Mouse (Mus musculus) embryonic facial prominence, embryonic 13.5 days (tissue): ENCODE results near the gene Pde7b. TPM values are rescaled to one million over a fixed set of nuclear protein-coding genes. Genes with fewer than 3 reads are reported as not detected.

Experiments used
- ATAC-seq: fragments of 200-750 bp; cut with Nextera tagmentation; 2 replicates; pipeline ENCODE4 v1.8.0; 2017; ENCODE audit warnings: low read depth; ENCODE audit not compliant: insufficient number of reproducible peaks, insufficient read depth, low FRiP score, low TSS enrichment
- H3K27ac ChIP-seq: fragments of 300-500 bp; sonication (generic); 2 replicates; pipeline ENCODE4 v1.5.1; 2015; ENCODE audit warnings: moderate library complexity, mild to moderate bottlenecking, inconsistent platforms
- H3K27me3 ChIP-seq: fragments of 300-500 bp; sonication (generic); 2 replicates; pipeline ENCODE4 v1.6.1; 2015; ENCODE audit warnings: mild to moderate bottlenecking, inconsistent platforms
- H3K36me3 ChIP-seq: fragments of 300-500 bp; sonication (generic); 2 replicates; pipeline ENCODE4 v1.6.1; 2015; ENCODE audit warnings: mild to moderate bottlenecking, inconsistent platforms
- H3K4me1 ChIP-seq: fragments of 300-500 bp; sonication (generic); 2 replicates; pipeline ENCODE4 v1.6.1; 2015; ENCODE audit warnings: inconsistent platforms
- H3K4me2 ChIP-seq: fragments of 300-500 bp; sonication (generic); 2 replicates; pipeline ENCODE4 v1.6.1; 2015; ENCODE audit warnings: moderate library complexity, mild to moderate bottlenecking, inconsistent platforms
- H3K4me3 ChIP-seq: fragments of 300-500 bp; sonication (generic); 2 replicates; pipeline ENCODE4 v1.5.1; 2015; ENCODE audit warnings: mild to moderate bottlenecking, inconsistent platforms
- H3K9ac ChIP-seq: fragments of 300-500 bp; sonication (generic); 2 replicates; pipeline ENCODE4 v1.6.1; 2015; ENCODE audit warnings: mild to moderate bottlenecking, inconsistent platforms
- H3K9me3 ChIP-seq: fragments of 300-500 bp; sonication (generic); 2 replicates; pipeline ENCODE4 v1.6.1; 2016; ENCODE audit warnings: inconsistent platforms
- WGBS: fragments of 180-500 bp; shearing (Covaris S2); methylation state at CpG from one replicate; pipeline ENCODE4 v1.1.7; 2015; ENCODE audit warnings: mixed read lengths; 5-methylcytosine and 5-hydroxymethylcytosine counted together
- polyA plus RNA-seq: library from polyadenylated mRNA; unstranded; fragments of >200 nt; fragmentation: Nextera tagmentation; extraction: Ambion mirVana; gene quantifications from 2 replicates; pipeline ENCODE4 v1.2.1, GENCODE M21; 2015

Gene Pde7b
- polyA plus RNA-seq, 1 experiment from 2014 or later: 14.9 TPM

DNA sequence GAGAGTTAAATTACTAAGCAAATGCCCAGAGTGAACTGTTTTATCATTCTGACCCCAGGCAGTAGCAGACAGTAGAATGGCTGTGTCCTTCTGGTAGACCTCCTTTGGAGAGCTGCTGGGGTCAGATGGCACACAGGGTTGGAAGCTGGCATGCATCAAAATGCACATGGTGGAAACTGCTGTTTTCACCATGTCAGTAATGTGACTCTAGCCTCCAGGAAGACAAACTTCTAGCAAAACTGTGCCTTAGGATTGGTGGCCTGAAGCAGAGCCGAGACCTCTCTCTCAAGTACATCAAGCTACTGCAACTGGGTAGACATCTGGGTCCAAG is 91.8 kb downstream of the Pde7b start:
- H3K36me3 ChIP-seq: no peaks in the 10 kb centered on the region
- ATAC-seq: no peak
- no peak overlapping the region for H3K9ac ChIP-seq
- H3K4me1 ChIP-seq: peaks cover 39% of the 10 kb centered on the region
- 39% methylated on average over 1 of the region's 1 CpGs for WGBS
- no peak overlapping the region for H3K4me3 ChIP-seq
- H3K9me3 ChIP-seq: no peaks in the 10 kb centered on the region
- H3K27me3 ChIP-seq: no peaks in the 10 kb centered on the region
- H3K4me2 ChIP-seq: no peak overlapping the region
- peak overlapping the region; percentile 80 for H3K27ac ChIP-seq

DNA sequence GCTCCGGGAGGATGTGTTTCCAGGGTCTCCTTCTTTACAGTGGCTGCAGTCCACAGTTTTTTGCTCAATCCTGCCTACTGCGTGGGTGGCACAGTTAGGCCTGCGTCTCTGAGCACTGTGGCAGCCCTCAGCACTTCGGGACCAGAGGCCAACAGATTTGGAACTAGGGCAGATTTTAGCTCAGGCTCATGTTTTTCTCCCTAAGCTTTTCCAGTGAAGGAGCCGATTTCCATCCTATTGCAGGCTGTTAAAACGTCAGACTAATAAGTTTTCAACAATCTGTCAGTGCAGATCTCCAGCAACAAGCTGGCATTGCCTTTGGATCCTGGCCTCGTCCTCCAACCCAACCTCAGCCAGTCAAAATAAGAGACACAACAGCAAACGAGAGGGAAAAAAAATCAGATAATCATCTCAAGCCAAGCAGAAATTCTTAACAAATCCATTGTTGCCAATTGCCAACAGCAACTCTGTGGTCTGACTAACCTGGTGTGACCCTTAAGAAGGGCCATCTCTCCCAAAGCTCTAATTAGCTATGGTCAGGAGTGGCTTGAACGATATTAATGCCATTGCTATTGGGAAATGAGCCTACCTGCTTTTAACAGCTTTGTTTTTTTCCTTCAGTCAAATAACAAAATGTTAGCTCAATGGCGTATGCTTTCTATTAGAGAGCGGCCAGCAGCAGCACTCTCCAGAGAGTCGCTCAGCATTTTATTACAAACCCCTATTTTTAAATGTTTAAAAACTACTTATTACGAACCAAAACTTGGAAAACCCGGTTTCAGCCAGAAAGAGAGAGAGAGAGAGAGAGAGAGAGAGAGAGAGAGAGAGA is 92.4 kb downstream of the Pde7b start:
- Histone ChIP-seq H3K27ac (peak overlapping the region; percentile 80), H3K27me3 (no peaks in the 10 kb centered on the region), H3K9ac (no peak overlapping the region), H3K9me3 (no peaks in the 10 kb centered on the region), H3K36me3 (no peaks in the 10 kb centered on the region; the same call in 1 of the 2 replicates), H3K4me2 (no peak overlapping the region), H3K4me3 (no peak overlapping the region), H3K4me1 (peaks cover 37% of the 10 kb centered on the region)
- no peak for ATAC-seq
- 35% methylated on average over 14 of the region's 14 CpGs for WGBS

DNA sequence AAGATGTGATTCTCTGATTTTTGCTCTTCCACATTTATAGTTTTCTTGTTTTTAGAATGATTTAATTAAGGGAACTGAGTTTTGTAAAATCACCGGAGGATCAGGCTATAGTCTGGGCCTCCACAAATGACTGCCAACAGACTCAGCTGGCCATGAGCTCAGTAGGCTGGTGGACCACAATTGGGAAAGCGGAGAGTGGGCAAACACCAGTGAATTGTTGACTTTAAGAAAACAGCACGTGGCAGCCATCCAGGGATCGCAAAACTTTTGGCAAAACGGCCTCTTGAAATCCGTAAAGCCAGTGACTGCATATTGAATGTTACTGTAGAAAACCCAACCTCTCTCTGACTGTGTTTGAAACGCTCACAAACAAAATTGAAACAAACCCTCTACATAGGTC is 94.8 kb downstream of the Pde7b start:
- Histone ChIP-seq H3K9ac (no peak overlapping the region), H3K4me3 (no peak overlapping the region), H3K9me3 (no peaks in the 10 kb centered on the region), H3K27ac (peak overlapping the region; percentile 60), H3K4me1 (peaks cover 25% of the 10 kb centered on the region), H3K27me3 (no peaks in the 10 kb centered on the region), H3K36me3 (peaks cover 16% of the 10 kb centered on the region), H3K4me2 (no peak overlapping the region)
- 50% methylated on average over 7 of the region's 7 CpGs for WGBS
- ATAC-seq: no peak

DNA sequence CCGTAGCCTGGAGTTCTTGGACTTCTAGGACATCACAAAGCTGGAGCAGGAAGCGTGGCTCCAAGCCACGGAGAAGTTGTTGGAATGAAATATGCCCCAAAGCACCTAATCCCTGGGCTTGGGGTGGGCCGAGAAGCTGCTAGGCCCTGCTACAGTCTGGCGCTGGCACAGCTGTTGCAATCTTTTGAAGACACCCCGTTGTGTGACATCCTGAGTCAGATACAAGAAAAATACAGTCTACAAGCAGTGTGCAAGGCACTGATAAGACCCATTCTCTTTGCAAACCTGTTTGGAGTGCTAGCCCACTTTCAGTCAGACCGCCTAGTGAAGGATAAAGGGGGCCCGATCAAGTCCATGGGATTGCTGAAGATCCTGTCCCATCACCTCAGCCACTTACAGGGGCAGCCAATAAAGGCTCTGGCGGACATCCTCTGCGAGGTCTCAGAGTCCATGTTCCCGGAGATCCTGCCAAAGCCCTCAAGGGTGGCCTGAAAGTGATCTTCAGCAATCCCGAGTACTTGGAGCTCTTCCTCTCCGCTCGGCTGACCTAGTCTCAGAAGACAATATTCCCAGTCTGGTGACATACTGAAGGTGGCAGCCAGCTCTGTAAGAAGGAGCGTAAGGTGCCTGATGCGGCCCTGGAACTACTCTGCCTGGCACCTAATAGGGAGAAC is 99.0 kb downstream of the Pde7b start:
- H3K4me3 ChIP-seq: no peak overlapping the region
- no peaks in the 10 kb centered on the region for H3K9me3 ChIP-seq
- H3K4me2 ChIP-seq: no peak overlapping the region
- H3K9ac ChIP-seq: no peak overlapping the region
- H3K4me1 ChIP-seq: peaks cover 10% of the 10 kb centered on the region
- WGBS: 92% methylated on average over 16 of the region's 16 CpGs
- no peak for ATAC-seq
- no peak overlapping the region for H3K27ac ChIP-seq
- H3K36me3 ChIP-seq: peaks cover 19% of the 10 kb centered on the region
- no peaks in the 10 kb centered on the region for H3K27me3 ChIP-seq

DNA sequence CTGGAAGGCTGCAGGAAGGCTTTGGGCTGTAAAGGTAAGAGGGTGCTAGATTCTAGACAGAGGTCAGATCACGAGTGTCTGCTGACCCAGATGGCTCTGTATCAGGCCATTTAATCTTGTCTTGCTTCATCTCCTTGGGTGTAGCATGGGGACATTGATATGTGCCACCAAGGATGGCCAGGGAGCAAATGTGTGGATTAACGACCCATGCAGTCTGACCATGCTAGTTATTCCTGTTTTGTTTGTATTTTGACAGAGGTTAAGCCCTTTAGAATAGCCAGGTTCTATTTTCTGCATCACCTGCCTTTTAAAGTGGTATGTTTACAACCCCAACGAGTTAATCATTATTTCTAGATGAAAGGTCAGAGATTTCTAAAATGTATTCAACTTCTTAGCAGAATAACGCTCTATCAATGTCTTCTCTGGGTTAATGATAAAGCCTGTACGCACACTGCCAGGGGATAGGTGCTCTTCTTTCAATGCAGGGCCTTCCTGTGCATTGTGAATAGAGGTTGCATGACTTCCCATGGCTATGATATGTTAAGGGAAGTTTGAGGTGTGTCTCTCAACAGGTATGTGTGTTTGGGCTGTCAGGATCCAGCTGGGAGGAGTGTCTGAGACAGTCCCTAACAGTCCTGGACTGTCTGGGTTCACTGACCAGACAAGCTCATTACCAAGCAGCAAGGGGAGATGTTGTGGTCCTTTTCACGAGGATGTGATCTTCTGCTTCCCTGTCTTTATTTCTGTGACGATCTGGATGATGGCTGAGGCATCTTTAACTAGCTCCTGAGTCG is 103.0 kb downstream of the Pde7b start:
- H3K9ac ChIP-seq: no peak overlapping the region
- no peaks in the 10 kb centered on the region for H3K4me1 ChIP-seq
- H3K27me3 ChIP-seq: no peaks in the 10 kb centered on the region
- no peak for ATAC-seq
- WGBS: 74% methylated on average over 8 of the region's 8 CpGs
- H3K9me3 ChIP-seq: no peaks in the 10 kb centered on the region
- no peak overlapping the region for H3K4me3 ChIP-seq
- no peak overlapping the region for H3K4me2 ChIP-seq
- no peak overlapping the region for H3K27ac ChIP-seq
- peaks cover 14% of the 10 kb centered on the region for H3K36me3 ChIP-seq

DNA sequence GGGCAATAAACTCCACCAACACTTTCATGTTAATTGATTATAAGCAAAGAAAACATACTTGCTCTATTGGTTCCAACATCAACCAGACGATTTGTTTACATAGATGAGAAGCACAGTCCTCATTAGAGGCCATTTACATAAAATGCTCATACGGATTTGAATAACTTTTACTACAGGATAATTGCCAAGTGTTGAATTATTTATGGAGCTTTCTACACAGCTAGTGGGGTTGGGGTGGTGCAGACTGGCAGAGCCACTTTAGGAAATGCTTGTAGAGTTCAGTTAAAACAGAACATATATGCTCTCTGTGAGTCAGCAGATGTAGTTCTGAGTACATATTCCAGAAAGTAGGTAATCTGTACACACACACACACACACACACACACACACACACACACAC is 118.9 kb downstream of the Pde7b start:
- Histone ChIP-seq H3K4me3 (no peak overlapping the region), H3K36me3 (no peaks in the 10 kb centered on the region), H3K27ac (no peak overlapping the region), H3K27me3 (no peaks in the 10 kb centered on the region), H3K4me2 (no peak overlapping the region), H3K9ac (no peak overlapping the region), H3K4me1 (peaks cover 3% of the 10 kb centered on the region; the same call in 1 of the 2 replicates), H3K9me3 (no peaks in the 10 kb centered on the region)
- no peak for ATAC-seq
- 69% methylated on average over 2 of the region's 2 CpGs for WGBS

DNA sequence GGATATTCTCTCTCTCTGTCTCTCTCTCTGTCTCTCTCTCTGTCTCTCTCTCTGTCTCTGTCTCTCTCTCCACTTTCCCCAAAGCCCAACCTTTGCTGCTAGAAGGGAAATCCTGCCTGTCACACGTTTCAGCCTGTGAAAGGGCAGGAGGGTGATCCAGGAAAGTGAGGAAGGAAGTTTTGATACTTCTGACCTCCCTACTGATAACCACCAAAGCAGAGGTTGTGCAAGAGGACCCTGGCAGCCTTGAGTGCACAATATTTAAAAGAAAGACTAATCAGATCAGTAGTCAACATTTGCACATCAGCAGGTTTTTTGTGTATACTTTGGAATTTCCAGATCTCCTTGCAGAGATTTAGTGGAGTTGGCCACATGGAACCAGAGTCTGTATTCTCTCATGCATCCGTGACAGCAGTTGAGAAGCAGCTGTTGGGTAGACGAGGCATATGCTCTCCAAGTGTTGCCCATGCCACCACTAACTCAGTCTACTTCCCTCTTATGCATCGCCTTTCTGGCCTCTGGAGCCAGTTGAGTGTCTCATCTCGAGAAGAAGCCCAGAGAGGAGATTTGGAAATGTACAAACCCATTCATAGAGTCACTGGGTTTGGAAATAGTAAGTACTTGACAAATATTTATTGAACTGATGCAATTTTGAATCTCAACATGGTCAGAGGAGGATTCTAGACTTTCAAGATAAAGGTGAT is 129.6 kb downstream of the Pde7b start:
- Histone ChIP-seq H3K36me3 (no peaks in the 10 kb centered on the region), H3K9me3 (no peaks in the 10 kb centered on the region), H3K27ac (no peak overlapping the region), H3K27me3 (no peaks in the 10 kb centered on the region), H3K9ac (no peak overlapping the region), H3K4me3 (no peak overlapping the region), H3K4me2 (no peak overlapping the region), H3K4me1 (peaks cover 15% of the 10 kb centered on the region)
- ATAC-seq: no peak
- WGBS: 64% methylated on average over 5 of the region's 5 CpGs

DNA sequence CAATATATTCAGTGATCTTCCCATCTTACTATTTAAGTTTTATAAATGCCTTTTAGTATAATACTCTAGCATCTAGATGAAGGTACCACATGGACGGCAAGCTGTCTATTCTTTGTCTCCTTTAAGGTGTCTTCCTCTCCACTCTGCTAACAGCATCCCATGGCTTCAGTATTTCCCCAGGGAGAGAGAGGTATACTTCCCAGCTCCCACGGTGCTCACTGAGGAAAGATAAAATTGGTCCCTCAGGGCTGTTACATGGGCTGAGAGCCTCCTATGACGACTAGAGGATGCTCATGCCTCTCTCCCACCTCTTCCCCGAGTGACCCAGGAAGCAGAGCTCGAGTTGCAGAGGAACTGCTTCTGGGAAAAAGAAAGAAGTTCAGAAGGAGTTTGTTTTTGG is 130.9 kb downstream of the Pde7b start:
- Histone ChIP-seq H3K4me1 (peaks cover 13% of the 10 kb centered on the region), H3K4me2 (no peak overlapping the region), H3K36me3 (no peaks in the 10 kb centered on the region), H3K4me3 (no peak overlapping the region), H3K27me3 (no peaks in the 10 kb centered on the region), H3K27ac (no peak overlapping the region), H3K9me3 (no peaks in the 10 kb centered on the region), H3K9ac (no peak overlapping the region)
- 53% methylated on average over 5 of the region's 5 CpGs for WGBS
- ATAC-seq: no peak

DNA sequence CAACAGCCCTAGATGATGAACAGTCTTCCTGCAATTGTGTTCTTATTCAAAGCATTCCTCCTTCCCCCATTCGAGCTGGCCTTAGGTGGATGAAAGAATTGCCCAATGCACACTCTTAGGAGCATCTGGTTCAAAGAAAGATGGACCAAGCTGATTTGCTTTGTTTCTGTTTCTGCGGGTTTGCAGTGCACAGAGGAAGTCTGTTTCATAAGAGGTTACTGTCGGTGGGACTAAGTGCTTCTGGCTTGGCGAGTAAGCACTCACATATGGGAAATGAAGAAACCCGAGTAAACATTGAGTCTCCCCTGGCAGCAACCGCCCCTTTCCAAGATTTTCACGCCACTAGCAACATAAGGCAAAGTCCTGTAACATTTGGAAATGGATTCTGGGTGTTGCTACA is 134.8 kb downstream of the Pde7b start:
- H3K27me3 ChIP-seq: no peaks in the 10 kb centered on the region
- H3K36me3 ChIP-seq: no peaks in the 10 kb centered on the region
- H3K27ac ChIP-seq: no peak overlapping the region; the same call in 1 of the 2 replicates
- peaks cover 3% of the 10 kb centered on the region; the same call in 1 of the 2 replicates for H3K9me3 ChIP-seq
- 33% methylated on average over 7 of the region's 7 CpGs for WGBS
- no peak overlapping the region for H3K9ac ChIP-seq
- H3K4me2 ChIP-seq: no peak overlapping the region
- no peak for ATAC-seq
- H3K4me3 ChIP-seq: no peak overlapping the region
- H3K4me1 ChIP-seq: peaks cover 16% of the 10 kb centered on the region

DNA sequence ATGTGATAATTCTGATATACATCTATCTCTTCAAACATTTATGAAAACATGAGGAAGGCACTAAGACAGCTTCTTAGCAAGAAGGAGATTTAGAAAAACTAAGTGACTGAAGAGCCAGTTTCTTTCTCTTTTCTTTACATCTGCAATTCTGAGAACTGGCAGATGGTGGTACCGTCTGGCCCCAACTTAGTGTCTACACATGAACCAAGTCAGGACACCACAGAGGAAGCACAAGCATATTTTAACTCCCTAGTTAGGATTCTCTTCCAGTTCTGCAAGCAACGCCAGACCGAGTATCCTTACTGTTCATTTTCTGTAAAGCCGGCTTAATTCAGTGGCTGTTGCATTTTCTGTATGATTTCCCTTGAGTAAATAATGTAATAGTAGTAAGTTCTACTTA is 138.9 kb downstream of the Pde7b start:
- no peak overlapping the region for H3K27ac ChIP-seq
- no peak for ATAC-seq
- H3K9me3 ChIP-seq: peaks cover 3% of the 10 kb centered on the region; the same call in 1 of the 2 replicates
- peaks cover 23% of the 10 kb centered on the region for H3K4me1 ChIP-seq
- WGBS: 74% methylated on average over 4 of the region's 4 CpGs
- H3K27me3 ChIP-seq: no peaks in the 10 kb centered on the region
- no peak overlapping the region for H3K4me3 ChIP-seq
- H3K36me3 ChIP-seq: no peaks in the 10 kb centered on the region
- no peak overlapping the region for H3K4me2 ChIP-seq
- H3K9ac ChIP-seq: no peak overlapping the region

DNA sequence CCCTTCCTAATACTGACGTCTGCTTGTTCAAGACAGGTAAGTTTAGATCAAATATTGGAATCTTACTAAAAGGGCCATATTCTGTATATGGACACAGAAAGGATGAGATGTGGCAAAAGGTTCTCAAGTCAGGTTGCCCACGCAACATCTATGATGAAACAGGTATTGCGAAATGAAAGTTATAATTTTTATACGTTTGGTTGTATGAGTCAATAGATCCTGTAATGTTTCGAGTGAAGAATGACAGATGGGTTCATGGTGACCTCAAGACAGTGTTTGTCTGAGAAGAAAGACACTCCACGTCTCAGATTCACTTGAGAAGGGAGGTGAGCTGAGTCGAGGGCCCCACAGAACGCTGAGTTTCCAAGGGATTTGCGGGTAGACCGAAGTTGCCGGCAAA is 149.9 kb downstream of the Pde7b start:
- no peak overlapping the region for H3K9ac ChIP-seq
- H3K4me2 ChIP-seq: no peak overlapping the region
- H3K36me3 ChIP-seq: no peaks in the 10 kb centered on the region
- no peak overlapping the region for H3K27ac ChIP-seq
- peaks cover 8% of the 10 kb centered on the region; the same call in 1 of the 2 replicates for H3K4me1 ChIP-seq
- no peaks in the 10 kb centered on the region for H3K27me3 ChIP-seq
- H3K9me3 ChIP-seq: no peaks in the 10 kb centered on the region
- H3K4me3 ChIP-seq: no peak overlapping the region
- WGBS: 92% methylated on average over 11 of the region's 11 CpGs
- no peak for ATAC-seq
